Mouse (Mus musculus): ENCODE data around the gene Csf2ra. TPM values are rescaled to one million over a fixed set of nuclear protein-coding genes. Genes with fewer than 3 reads are reported as not detected.
"Not testable (repeated sequence)": the region's sequence is repeated elsewhere in the genome, so short reads cannot be mapped to it uniquely, and the experiment has no call there.

Csf2ra gene
- polyA plus RNA-seq, 1 experiment: 0.13 TPM

- no peaks in the 10 kb centered on the region for H3K27me3 ChIP-seq (ENCODE audit: control insufficient read depth, insufficient read depth, insufficient read length)
- H3K79me2 ChIP-seq (ENCODE audit: control insufficient read depth, insufficient read depth): no peaks in the 10 kb centered on the region
- no peak overlapping the region for H3K4me3 ChIP-seq (ENCODE audit: insufficient read depth, poor library complexity, severe bottlenecking)
- no peak overlapping the region for H3ac ChIP-seq (ENCODE audit: control insufficient read depth, insufficient read length, low read depth)
- no peaks in the 10 kb centered on the region for H3K79me3 ChIP-seq (ENCODE audit: low read depth)
- H3K36me3 ChIP-seq (ENCODE audit: control insufficient read depth, insufficient read depth): no peaks in the 10 kb centered on the region
- no peak for TF ChIP-seq MYOD1 (IDR thresholded peaks at IDR 0.05; ENCODE audit: control insufficient read depth, insufficient read length, low read depth)
- no peak for TF ChIP-seq CEBPB (IDR thresholded peaks at IDR 0.05; ENCODE audit: low read depth)
- no peak for TF ChIP-seq MYOG (IDR thresholded peaks at IDR 0.05; ENCODE audit: control insufficient read depth, extremely low read depth, insufficient read length)
- no peak for TF ChIP-seq CTCF (IDR thresholded peaks at IDR 0.05; ENCODE audit: control insufficient read depth, insufficient read depth, insufficient read length)
- TF ChIP-seq FOSL1 (IDR thresholded peaks at IDR 0.05; ENCODE audit: insufficient read depth, low read length, poor library complexity, severe bottlenecking): no peak
- TF ChIP-seq USF1 (IDR thresholded peaks at IDR 0.05; ENCODE audit: low read depth): no peak
- no peak for TF ChIP-seq MAX (IDR thresholded peaks at IDR 0.05)
Observed at GRCm38 (mm10) chr19:61256166-61256887, 28.1 kb upstream of the Csf2ra start.

GRCm38 (mm10) chr19:61247334-61247733, 19.1 kb upstream of the Csf2ra start:
- not testable (repeated sequence) for H3K79me3 ChIP-seq (ENCODE audit: low read depth)

GRCm38 (mm10) chr19:61244721-61245436, 16.6 kb upstream of the Csf2ra start:
- Histone ChIP-seq H3ac (ENCODE audit: control insufficient read depth, insufficient read length, low read depth) (no peak overlapping the region), H3K27me3 (ENCODE audit: control insufficient read depth, insufficient read depth, insufficient read length) (no peaks in the 10 kb centered on the region), H3K79me3 (ENCODE audit: low read depth) (no peaks in the 10 kb centered on the region), H3K4me3 (ENCODE audit: insufficient read depth, poor library complexity, severe bottlenecking) (no peak overlapping the region), H3K79me2 (ENCODE audit: control insufficient read depth, insufficient read depth) (no peaks in the 10 kb centered on the region), H3K36me3 (ENCODE audit: control insufficient read depth, insufficient read depth) (no peaks in the 10 kb centered on the region)
- TF ChIP-seq CEBPB (IDR thresholded peaks at IDR 0.05; ENCODE audit: low read depth) (no peak), MAX (IDR thresholded peaks at IDR 0.05) (no peak), FOSL1 (IDR thresholded peaks at IDR 0.05; ENCODE audit: insufficient read depth, low read length, poor library complexity, severe bottlenecking) (no peak), CTCF (IDR thresholded peaks at IDR 0.05; ENCODE audit: control insufficient read depth, insufficient read depth, insufficient read length) (no peak), USF1 (IDR thresholded peaks at IDR 0.05; ENCODE audit: low read depth) (no peak), MYOD1 (IDR thresholded peaks at IDR 0.05; ENCODE audit: control insufficient read depth, insufficient read length, low read depth) (no peak), MYOG (IDR thresholded peaks at IDR 0.05; ENCODE audit: control insufficient read depth, extremely low read depth, insufficient read length) (no peak)

More at GRCm38 (mm10) chr19:61247334-61247733, 19.1 kb upstream of the Csf2ra start:
- not testable (repeated sequence) for H3K4me3 ChIP-seq (ENCODE audit: insufficient read depth, poor library complexity, severe bottlenecking); H3K36me3 ChIP-seq (ENCODE audit: control insufficient read depth, insufficient read depth); H3K27me3 ChIP-seq (ENCODE audit: control insufficient read depth, insufficient read depth, insufficient read length); H3K79me2 ChIP-seq (ENCODE audit: control insufficient read depth, insufficient read depth); H3ac ChIP-seq (ENCODE audit: control insufficient read depth, insufficient read length, low read depth)

GRCm38 (mm10) chr19:61237967-61238366, 9.7 kb upstream of the Csf2ra start:
- Histone ChIP-seq H3K4me3 (ENCODE audit: insufficient read depth, poor library complexity, severe bottlenecking) (no peak overlapping the region), H3K36me3 (ENCODE audit: control insufficient read depth, insufficient read depth) (no peaks in the 10 kb centered on the region), H3K79me3 (ENCODE audit: low read depth) (no peaks in the 10 kb centered on the region), H3K27me3 (ENCODE audit: control insufficient read depth, insufficient read depth, insufficient read length) (no peaks in the 10 kb centered on the region), H3ac (ENCODE audit: control insufficient read depth, insufficient read length, low read depth) (no peak overlapping the region), H3K79me2 (ENCODE audit: control insufficient read depth, insufficient read depth) (no peaks in the 10 kb centered on the region)
- TF ChIP-seq USF1 (IDR thresholded peaks at IDR 0.05; ENCODE audit: low read depth): no peak
- TF ChIP-seq FOSL1 (IDR thresholded peaks at IDR 0.05; ENCODE audit: insufficient read depth, low read length, poor library complexity, severe bottlenecking): no peak
- TF ChIP-seq MYOD1 (IDR thresholded peaks at IDR 0.05; ENCODE audit: control insufficient read depth, insufficient read length, low read depth): no peak
- no peak for TF ChIP-seq MYOG (IDR thresholded peaks at IDR 0.05; ENCODE audit: control insufficient read depth, extremely low read depth, insufficient read length)
- TF ChIP-seq MAX (IDR thresholded peaks at IDR 0.05): no peak
- TF ChIP-seq CTCF (IDR thresholded peaks at IDR 0.05; ENCODE audit: control insufficient read depth, insufficient read depth, insufficient read length): no peak
- TF ChIP-seq CEBPB (IDR thresholded peaks at IDR 0.05; ENCODE audit: low read depth): no peak

GRCm38 (mm10) chr19:61234532-61234931, 6.3 kb upstream of the Csf2ra start:
- Histone ChIP-seq H3ac (ENCODE audit: control insufficient read depth, insufficient read length, low read depth) (no peak overlapping the region), H3K27me3 (ENCODE audit: control insufficient read depth, insufficient read depth, insufficient read length) (no peaks in the 10 kb centered on the region), H3K4me3 (ENCODE audit: insufficient read depth, poor library complexity, severe bottlenecking) (no peak overlapping the region), H3K79me2 (ENCODE audit: control insufficient read depth, insufficient read depth) (no peaks in the 10 kb centered on the region), H3K36me3 (ENCODE audit: control insufficient read depth, insufficient read depth) (no peaks in the 10 kb centered on the region), H3K79me3 (ENCODE audit: low read depth) (no peaks in the 10 kb centered on the region)
- TF ChIP-seq CEBPB (IDR thresholded peaks at IDR 0.05; ENCODE audit: low read depth) (no peak), MYOD1 (IDR thresholded peaks at IDR 0.05; ENCODE audit: control insufficient read depth, insufficient read length, low read depth) (no peak), MYOG (IDR thresholded peaks at IDR 0.05; ENCODE audit: control insufficient read depth, extremely low read depth, insufficient read length) (no peak), USF1 (IDR thresholded peaks at IDR 0.05; ENCODE audit: low read depth) (no peak), CTCF (IDR thresholded peaks at IDR 0.05; ENCODE audit: control insufficient read depth, insufficient read depth, insufficient read length) (no peak), FOSL1 (IDR thresholded peaks at IDR 0.05; ENCODE audit: insufficient read depth, low read length, poor library complexity, severe bottlenecking) (no peak), MAX (IDR thresholded peaks at IDR 0.05) (no peak)

Measured in C2C12 (cell line).